Mouse (Mus musculus) CD4-positive helper T cell, adult 2 months (primary cell): Measurements from ENCODE around the gene Gm21680.
"Not testable (repeated sequence)": the region's sequence is repeated elsewhere in the genome, so short reads cannot be mapped to it uniquely, and the experiment has no call there.

ENCODE experiments used
- DNase-seq: peaks from one replicate; pipeline ENCODE4 v3.0.0-alpha.2; 2012; ENCODE audit warnings: low read depth, missing footprints, low spot score

The Gm21680 gene

DNA sequence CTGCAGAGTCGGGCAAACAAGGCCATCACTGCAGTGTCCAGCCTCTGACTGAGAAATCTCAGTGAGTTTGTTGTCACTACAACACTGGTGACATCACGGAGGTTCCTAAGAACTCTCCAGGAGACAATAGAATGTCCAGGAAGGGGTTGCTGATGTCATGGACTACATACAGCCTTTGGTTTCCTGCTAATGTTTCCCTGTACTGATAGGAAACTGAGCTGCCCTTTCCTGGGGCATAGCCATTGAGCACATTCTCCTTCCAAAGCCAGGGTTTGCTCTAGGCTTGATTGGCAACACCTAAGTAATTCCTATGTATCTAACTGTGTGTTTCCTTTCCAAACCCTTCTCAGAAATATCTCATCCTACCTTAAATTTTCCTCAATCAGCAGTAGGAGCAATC is at the start of gene Gm21680:
Gm21680 (minus strand) TSS at position 101 of the 400 bp plus-strand sequence.
- not testable (repeated sequence) for DNase-seq

DNA sequence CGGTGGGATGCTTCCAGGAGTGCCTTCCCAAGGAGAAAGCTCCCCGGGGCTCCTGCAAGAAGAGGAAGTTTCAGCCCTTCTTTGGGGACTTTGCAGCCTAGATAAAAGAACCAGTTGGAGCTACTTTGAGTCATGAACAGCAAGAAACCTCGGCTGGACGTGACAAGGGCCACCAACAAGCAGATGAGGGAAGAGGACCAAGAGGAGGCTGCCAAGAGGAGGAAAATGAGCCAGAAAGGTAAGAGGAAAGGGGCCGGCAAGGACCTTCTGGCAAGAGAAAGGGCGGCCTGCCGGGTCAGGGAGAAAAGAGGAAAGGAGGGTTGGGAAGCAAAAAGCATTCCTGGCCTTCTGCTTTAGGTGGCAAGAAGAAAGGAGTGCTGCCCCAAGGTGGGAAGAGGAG is 35.2 kb upstream of the Gm21680 start:
- not testable (repeated sequence) for DNase-seq

DNA sequence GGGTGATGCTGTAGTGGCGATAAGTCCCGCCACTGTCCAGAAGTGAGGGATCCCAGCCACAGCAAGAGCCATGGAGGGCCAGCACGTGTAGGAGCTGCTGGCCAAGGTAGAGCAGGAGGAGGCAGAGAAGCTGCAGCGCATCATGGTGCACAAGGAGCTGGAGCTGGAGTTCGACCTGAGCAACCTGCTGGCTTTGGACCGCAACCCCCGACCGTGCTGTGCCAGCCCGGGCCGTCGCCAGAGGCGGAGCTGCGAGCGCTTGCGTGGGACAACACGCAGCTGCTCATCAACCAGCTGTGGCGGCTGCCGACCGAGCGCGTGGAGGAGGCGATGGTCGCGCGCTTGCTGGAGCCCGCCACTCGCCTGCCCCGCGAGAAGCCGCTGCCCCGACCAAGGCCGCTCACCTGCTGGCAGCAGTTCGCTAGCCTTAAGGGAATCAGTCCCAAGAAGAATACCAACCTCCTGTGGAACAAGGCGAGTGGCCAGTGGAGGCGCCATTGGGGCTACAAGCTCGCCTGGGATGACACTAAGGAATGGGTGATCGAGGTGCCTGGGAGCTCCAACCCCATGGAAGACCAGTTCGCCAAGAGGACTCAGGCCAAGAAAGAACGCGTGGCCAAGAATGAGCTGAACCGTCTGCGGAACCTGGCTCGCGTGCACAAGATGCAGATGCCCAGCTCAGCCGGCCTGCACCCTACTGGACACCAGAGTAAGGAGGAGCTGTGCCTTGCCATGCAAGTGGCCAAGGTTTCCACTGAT is 34.7 kb upstream of the Gm21680 start:
- not testable (repeated sequence) for DNase-seq

DNA sequence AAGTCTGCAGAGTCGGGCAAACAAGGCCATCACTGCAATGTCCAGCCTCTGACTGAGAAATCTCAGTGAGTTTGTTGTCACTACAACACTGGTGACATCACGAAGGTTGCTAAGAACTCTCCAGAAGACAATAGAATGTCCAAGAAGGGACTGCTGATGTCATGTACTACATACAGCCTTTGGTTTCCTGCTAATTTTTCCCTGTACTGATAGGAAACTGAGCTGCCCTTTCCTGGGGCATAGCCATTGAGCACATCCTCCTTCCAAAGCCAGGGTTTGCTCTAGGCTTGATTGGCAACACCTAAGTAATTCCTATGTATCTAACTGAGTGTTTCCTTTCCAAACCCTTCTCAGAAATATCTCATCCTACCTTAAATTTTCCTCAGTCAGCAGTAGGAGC is 32.2 kb upstream of the Gm21680 start, which contains the start of gene Gm1979:
Gm1979 (minus strand) TSS at position 101 of the 400 bp plus-strand sequence.
- not testable (repeated sequence) for DNase-seq

DNA sequence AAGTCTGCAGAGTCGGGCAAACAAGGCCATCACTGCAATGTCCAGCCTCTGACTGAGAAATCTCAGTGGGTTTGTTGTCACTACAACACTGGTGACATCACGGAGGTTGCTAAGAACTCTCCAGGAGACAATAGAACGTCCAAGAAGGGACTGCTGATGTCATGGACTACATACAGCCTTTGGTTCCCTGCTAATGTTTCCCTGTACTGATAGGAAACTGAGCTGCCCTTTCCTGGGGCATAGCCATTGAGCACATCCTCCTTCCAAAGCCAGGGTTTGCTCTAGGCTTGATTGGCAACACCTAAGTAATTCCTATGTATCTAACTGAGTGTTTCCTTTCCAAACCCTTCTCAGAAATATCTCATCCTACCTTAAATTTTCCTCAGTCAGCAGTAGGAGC is 16.1 kb upstream of the Gm21680 start, which contains the start of gene Gm21698:
Gm21698 (minus strand) TSS at position 101 of the 400 bp plus-strand sequence.
- DNase-seq = not testable (repeated sequence)

DNA sequence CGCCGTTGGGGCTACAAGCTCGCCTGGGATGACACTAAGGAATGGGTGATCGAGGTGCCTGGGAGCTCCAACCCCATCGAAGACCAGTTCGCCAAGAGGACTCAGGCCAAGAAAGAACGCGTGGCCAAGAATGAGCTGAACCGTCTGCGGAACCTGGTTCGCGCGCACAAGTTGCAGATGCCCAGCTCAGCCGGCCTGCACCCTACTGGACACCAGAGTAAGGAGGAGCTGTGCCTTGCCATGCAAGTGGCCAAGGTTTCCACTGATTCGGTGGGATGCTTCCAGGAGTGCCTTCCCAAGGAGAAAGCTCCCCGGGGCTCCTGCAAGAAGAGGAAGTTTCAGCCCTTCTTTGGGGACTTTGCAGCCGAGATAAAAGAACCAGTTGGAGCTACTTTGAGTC is 15.4 kb downstream of the Gm21680 start:
- not testable (repeated sequence) for DNase-seq

DNA sequence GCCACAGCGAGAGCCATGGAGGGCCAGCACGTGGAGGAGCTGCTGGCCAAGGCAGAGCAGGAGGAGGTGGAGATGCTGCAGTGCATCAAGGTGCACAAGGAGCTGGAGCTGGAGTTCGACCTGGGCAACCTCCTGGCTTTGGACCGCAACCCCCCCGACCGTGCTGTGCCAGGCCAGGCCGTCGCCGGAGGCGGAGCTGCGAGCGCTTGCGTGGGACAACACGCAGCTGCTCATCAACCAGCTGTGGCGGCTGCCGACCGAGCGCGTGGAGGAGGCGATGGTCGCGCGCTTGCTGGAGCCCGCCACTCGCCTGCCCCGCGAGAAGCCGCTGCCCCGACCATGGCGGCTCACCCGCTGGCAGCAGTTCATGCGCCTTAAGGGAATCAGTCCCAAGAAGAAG is 15.9 kb downstream of the Gm21680 start:
- not testable (repeated sequence) for DNase-seq

DNA sequence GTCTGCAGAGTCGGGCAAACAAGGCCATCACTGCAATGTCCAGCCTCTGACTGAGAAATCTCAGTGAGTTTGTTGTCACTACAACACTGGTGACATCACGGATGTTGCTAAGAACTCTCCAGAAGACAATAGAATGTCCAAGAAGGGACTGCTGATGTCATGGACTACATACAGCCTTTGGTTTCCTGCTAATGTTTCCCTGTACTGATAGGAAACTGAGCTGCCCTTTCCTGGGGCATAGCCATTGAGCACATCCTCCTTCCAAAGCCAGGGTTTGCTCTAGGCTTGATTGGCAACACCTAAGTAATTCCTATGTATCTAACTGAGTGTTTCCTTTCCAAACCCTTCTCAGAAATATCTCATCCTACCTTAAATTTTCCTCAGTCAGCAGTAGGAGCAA is 18.1 kb downstream of the Gm21680 start, which contains the start of gene Gm21671:
Gm21671 (minus strand) TSS at position 101 of the 400 bp plus-strand sequence.
- DNase-seq = not testable (repeated sequence)

DNA sequence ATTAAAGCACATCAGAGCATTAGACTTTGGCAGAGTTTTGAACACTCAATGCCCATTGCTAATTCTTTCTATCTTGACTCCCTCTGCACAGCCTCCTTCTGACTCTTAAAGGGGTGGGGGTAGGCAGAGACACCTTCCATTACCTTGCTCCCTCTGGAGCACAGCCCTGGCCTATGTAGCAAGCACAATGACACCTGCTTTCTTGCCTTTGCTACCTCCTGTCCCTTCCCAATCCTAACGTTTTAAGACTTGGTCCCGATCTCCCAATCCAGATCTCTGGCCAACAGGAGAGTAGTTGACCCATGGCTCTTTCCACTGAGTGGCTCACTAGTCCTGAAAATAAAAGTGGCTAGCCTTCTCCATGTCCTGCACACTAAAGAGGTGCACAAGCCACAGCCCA is 27.1 kb downstream of the Gm21680 start:
- not testable (repeated sequence) for DNase-seq

DNA sequence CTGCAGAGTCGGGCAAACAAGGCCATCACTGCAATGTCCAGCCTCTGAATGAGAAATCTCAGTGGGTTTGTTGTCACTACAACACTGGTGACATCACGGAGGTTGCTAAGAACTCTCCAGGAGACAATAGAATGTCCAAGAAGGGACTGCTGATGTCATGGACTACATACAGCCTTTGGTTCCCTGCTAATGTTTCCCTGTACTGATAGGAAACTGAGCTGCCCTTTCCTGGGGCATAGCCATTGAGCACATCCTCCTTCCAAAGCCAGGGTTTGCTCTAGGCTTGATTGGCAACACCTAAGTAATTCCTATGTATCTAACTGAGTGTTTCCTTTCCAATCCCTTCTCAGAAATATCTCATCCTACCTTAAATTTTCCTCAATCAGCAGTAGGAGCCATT is 30.2 kb downstream of the Gm21680 start, which contains the start of gene Gm21663:
Gm21663 (minus strand) TSS at position 101 of the 400 bp plus-strand sequence.
- DNase-seq = not testable (repeated sequence)
